Mouse (Mus musculus) bone marrow macrophage, adult 2 months (primary cell): ENCODE data around the gene Prrt4. TPM values are rescaled to one million over a fixed set of nuclear protein-coding genes. Genes with fewer than 3 reads are reported as not detected.

Source experiments
- H3K27ac ChIP-seq: 2 replicates; pipeline ENCODE4 v1.5.1; 2012; ENCODE audit warnings: low read depth, low read length; ENCODE audit not compliant: insufficient read depth
- H3K4me1 ChIP-seq: 2 replicates; pipeline ENCODE4 v1.6.1; 2012; ENCODE audit warnings: low read length; ENCODE audit not compliant: control insufficient read depth, insufficient read depth
- H3K4me3 ChIP-seq: 2 replicates; pipeline ENCODE4 v1.5.1; 2012; ENCODE audit warnings: mild to moderate bottlenecking, low read length, moderate library complexity; ENCODE audit not compliant: insufficient read depth
- CTCF ChIP-seq: IDR thresholded peaks from 2 replicates; pipeline ENCODE4 v1.5.1; 2012; ENCODE audit warnings: low read depth, mild to moderate bottlenecking, low read length, moderate library complexity
- POLR2A ChIP-seq: IDR thresholded peaks from 2 replicates; pipeline ENCODE4 v1.6.1; 2012; ENCODE audit warnings: mild to moderate bottlenecking, low read depth, low read length, borderline replicate concordance
- polyA plus RNA-seq: library from polyadenylated mRNA; stranded (reverse); fragments of >200 nt; gene quantifications from 2 replicates; pipeline ENCODE4 v1.2.4, GENCODE M21; 2012; ENCODE audit not compliant: missing spikeins, insufficient read depth, insufficient read length

Gene Prrt4
- polyA plus RNA-seq, 1 experiment, result not detected

- H3K27ac ChIP-seq, result no peak overlapping the region
- TF ChIP-seq POLR2A, result no peak
- no peak for TF ChIP-seq CTCF
- H3K4me1 ChIP-seq, result peaks cover 16% of the 10 kb centered on the region
Measured at GRCm38 (mm10) chr6:29208178-29208577, 28.8 kb upstream of the Prrt4 start.

GRCm38 (mm10) chr6:29207017-29207416, 27.6 kb upstream of the Prrt4 start:
- Histone ChIP-seq H3K4me1 (peaks cover 13% of the 10 kb centered on the region), H3K4me3 (no peak overlapping the region)
- TF ChIP-seq CTCF, result no peak

More at GRCm38 (mm10) chr6:29208178-29208577, 28.8 kb upstream of the Prrt4 start:
- no peak overlapping the region for H3K4me3 ChIP-seq

GRCm38 (mm10) chr6:29206006-29206405, 26.6 kb upstream of the Prrt4 start:
- TF ChIP-seq POLR2A, result no peak
- no peak for TF ChIP-seq CTCF
- Histone ChIP-seq H3K4me3 (no peak overlapping the region), H3K27ac (no peak overlapping the region), H3K4me1 (peaks cover 9% of the 10 kb centered on the region)

More at GRCm38 (mm10) chr6:29207017-29207416, 27.6 kb upstream of the Prrt4 start:
- no peak overlapping the region for H3K27ac ChIP-seq

DNA sequence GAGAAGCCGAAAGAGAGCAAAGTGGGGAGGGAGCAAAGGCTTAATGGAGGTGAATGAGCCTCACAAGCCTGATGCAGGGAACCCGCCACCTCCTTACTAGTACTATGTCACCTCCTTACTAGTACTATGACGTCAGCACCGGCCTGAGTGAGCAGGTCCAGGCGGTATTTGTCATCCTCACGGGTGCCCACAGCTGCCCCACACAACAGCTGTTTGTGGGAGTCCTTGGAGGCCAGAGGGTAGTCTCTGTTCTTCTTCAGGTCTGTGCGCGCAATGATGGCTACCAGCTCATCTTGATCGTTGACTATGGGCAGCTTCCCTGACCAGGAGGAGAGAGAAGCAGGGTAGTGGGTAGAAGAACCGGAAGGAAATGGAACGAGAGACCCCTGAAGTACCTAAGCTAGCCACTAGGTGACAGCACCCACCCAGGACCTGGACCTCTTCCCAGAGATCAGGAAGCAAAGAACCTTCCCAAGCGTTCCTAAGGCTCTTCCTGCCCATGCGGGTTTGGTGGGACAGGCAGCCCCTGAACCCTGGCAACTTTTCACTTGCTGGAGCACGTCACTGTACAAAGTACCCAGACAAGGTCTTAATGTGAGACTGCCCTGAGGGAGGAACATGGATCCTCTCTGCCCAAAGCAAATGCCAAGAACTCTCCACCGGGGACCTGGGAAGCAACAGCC, 25.7 kb upstream of the Prrt4 start:
- peaks cover 7% of the 10 kb centered on the region for H3K4me1 ChIP-seq
- TF ChIP-seq CTCF (peak; percentile 94), POLR2A (no peak)
- no peak overlapping the region for H3K27ac ChIP-seq
- no peak overlapping the region for H3K4me3 ChIP-seq

GRCm38 (mm10) chr6:29203861-29204585, 24.6 kb upstream of the Prrt4 start:
- no peak overlapping the region for H3K27ac ChIP-seq
- H3K4me3 ChIP-seq, result no peak overlapping the region
- TF ChIP-seq POLR2A, result no peak
- no peak for TF ChIP-seq CTCF
- peaks cover 4% of the 10 kb centered on the region for H3K4me1 ChIP-seq

- Histone ChIP-seq H3K4me3 (no peak overlapping the region), H3K27ac (no peak overlapping the region), H3K4me1 (peaks cover 4% of the 10 kb centered on the region)
- no peak for TF ChIP-seq POLR2A
- TF ChIP-seq CTCF, result no peak
Measured at GRCm38 (mm10) chr6:29203096-29203495, 23.7 kb upstream of the Prrt4 start.

DNA sequence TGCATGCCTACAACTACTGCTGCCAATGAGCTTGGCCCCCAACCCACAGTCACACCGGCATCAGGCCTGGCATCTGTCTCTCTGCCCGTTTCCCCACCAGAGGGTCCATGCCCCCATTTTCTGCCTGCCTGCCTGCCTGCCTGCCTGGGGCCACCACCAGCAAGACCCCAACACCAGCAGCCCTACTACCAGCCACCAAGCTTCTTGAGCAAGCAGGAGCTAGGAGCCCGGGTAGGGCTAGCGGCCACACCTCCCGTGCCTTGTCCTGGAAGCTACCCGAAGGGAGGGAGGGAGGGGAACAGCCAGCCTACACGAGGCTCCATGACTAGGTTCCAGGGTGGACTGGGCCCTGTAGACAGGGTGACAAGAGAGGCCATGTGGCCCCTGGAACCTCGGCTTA, 22.6 kb upstream of the Prrt4 start:
- H3K4me1 ChIP-seq, result peaks cover 4% of the 10 kb centered on the region
- H3K4me3 ChIP-seq, result no peak overlapping the region
- TF ChIP-seq POLR2A, result no peak
- no peak overlapping the region for H3K27ac ChIP-seq

GRCm38 (mm10) chr6:29201341-29201740, 22.0 kb upstream of the Prrt4 start:
- TF ChIP-seq POLR2A, result no peak
- TF ChIP-seq CTCF, result no peak
- H3K4me3 ChIP-seq, result no peak overlapping the region
- peaks cover 4% of the 10 kb centered on the region for H3K4me1 ChIP-seq
- H3K27ac ChIP-seq, result no peak overlapping the region

- Histone ChIP-seq H3K4me3 (no peak overlapping the region), H3K4me1 (peaks cover 4% of the 10 kb centered on the region), H3K27ac (no peak overlapping the region)
- TF ChIP-seq CTCF, result no peak
Measured at GRCm38 (mm10) chr6:29200496-29200895, 21.1 kb upstream of the Prrt4 start.

- Histone ChIP-seq H3K4me1 (peaks cover 4% of the 10 kb centered on the region), H3K4me3 (no peak overlapping the region), H3K27ac (no peak overlapping the region)
- no peak for TF ChIP-seq CTCF
- TF ChIP-seq POLR2A, result no peak
Measured at GRCm38 (mm10) chr6:29199223-29199855, 20.0 kb upstream of the Prrt4 start.
